Mouse (Mus musculus): ENCODE measurements at regions not wholly inside any gene's neighbourhood (a gene's known extent, or its start where the extent isn't known, plus 50 kb on each side); places are given as distances from the start of the nearest gene placed in this dataset.

DNA sequence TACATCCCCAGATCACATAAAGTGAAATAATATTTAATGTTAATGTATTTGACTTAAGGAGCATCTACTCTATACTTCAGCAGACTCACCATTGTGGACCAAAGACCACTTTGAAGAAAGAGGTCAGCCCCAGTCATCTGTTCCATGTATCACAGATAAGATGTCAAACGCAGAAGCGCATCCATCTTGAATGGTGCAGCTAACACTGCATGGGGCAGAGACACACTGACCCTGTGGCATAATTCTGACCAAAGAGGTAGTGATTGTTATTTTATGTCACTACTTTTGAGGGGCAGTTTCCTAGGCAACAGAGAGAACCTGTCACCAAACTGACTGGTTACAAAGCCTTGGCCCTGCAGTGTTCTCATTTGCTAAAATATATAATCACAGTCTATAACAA, 97.8 kb upstream of the Tmtc1 start:
- TF ChIP-seq CTCF (IDR thresholded peaks at IDR 0.05; ENCODE audit: extremely low read depth, insufficient read length, insufficient replicate concordance, low read depth, low read length) (no peak), POLR2A (IDR thresholded peaks at IDR 0.05; ENCODE audit: low read depth, low read length) (no peak)
- no peaks in the 10 kb centered on the region for H3K27me3 ChIP-seq (ENCODE audit: control insufficient read depth, insufficient read depth, low read length)
- WGBS: over 99% methylated on average over 2 of the region's 2 CpGs
- no peak overlapping the region for H3K4me3 ChIP-seq (ENCODE audit: low read depth, low read length)
- H3K4me1 ChIP-seq (ENCODE audit: control insufficient read depth, insufficient read depth, insufficient read length, low read length): no peaks in the 10 kb centered on the region
- no peak overlapping the region for H3K27ac ChIP-seq (ENCODE audit: insufficient read depth, low read depth, low read length)
- no peaks in the 10 kb centered on the region for H3K36me3 ChIP-seq (ENCODE audit: control insufficient read depth, insufficient read depth, low read length)

DNA sequence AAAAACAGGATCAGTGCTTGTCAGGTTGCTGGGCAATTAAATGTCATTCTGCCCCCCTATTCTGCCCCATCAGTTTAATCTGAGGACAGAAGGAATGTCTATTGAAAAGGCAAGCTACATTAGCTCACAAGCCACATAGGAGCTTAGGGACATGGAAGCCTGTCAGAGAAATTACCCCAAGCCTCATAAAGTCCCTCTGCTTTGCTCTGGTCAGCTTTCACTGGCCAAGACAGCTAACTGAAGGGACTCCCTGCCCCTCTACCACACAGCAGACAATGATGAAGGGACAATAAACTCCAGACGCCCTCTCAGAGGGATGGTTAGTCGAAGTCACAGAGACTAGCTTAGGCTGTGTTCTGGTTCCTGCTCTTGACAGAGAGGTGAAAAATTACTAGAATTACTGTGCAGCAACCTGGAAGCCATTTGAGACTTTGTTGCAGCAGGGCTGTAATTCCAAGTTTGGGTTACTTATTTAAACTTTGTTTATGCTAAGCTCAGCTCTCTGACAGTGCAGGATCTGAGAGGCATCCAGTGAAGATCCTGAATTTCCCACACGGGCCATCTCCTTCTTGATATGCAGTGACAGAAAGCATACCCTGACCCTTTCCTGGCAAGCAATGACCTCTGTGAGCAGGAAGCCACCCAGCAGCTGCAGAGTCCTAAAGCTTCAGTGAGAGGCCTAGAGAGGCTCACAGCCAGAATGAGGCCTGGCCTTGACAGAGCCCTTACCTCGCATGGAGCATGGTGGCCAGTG, 95.2 kb upstream of the Tmtc1 start:
- Histone ChIP-seq H3K4me1 (ENCODE audit: control insufficient read depth, insufficient read depth, insufficient read length, low read length) (no peaks in the 10 kb centered on the region), H3K27me3 (ENCODE audit: control insufficient read depth, insufficient read depth, low read length) (no peaks in the 10 kb centered on the region), H3K4me3 (ENCODE audit: low read depth, low read length) (no peak overlapping the region), H3K27ac (ENCODE audit: insufficient read depth, low read depth, low read length) (no peak overlapping the region), H3K36me3 (ENCODE audit: control insufficient read depth, insufficient read depth, low read length) (no peaks in the 10 kb centered on the region)
- WGBS: 63% methylated on average over 4 of the region's 4 CpGs
- TF ChIP-seq CTCF (IDR thresholded peaks at IDR 0.05; ENCODE audit: extremely low read depth, insufficient read length, insufficient replicate concordance, low read depth, low read length) (no peak), POLR2A (IDR thresholded peaks at IDR 0.05; ENCODE audit: low read depth, low read length) (no peak)

GRCm38 (mm10) chr6:148534364-148534763, 90.2 kb upstream of the Tmtc1 start:
- WGBS: 67% methylated on average over 4 of the region's 4 CpGs

GRCm38 (mm10) chr6:148531068-148531467, 86.9 kb upstream of the Tmtc1 start:
- H3K4me1 ChIP-seq (ENCODE audit: control insufficient read depth, insufficient read depth, insufficient read length, low read length): no peaks in the 10 kb centered on the region
- no peak overlapping the region for H3K4me3 ChIP-seq (ENCODE audit: low read depth, low read length)
- TF ChIP-seq CTCF (IDR thresholded peaks at IDR 0.05; ENCODE audit: extremely low read depth, insufficient read length, insufficient replicate concordance, low read depth, low read length) (no peak), POLR2A (IDR thresholded peaks at IDR 0.05; ENCODE audit: low read depth, low read length) (no peak)
- H3K27ac ChIP-seq (ENCODE audit: insufficient read depth, low read depth, low read length): no peak overlapping the region
- no peaks in the 10 kb centered on the region for H3K27me3 ChIP-seq (ENCODE audit: control insufficient read depth, insufficient read depth, low read length)
- H3K36me3 ChIP-seq (ENCODE audit: control insufficient read depth, insufficient read depth, low read length): no peaks in the 10 kb centered on the region
- WGBS: 80% methylated on average over 1 of the region's 1 CpGs

More at GRCm38 (mm10) chr6:148534364-148534763, 90.2 kb upstream of the Tmtc1 start:
- H3K27ac ChIP-seq (ENCODE audit: insufficient read depth, low read depth, low read length): no peak overlapping the region
- TF ChIP-seq CTCF (IDR thresholded peaks at IDR 0.05; ENCODE audit: extremely low read depth, insufficient read length, insufficient replicate concordance, low read depth, low read length): no peak
- TF ChIP-seq POLR2A (IDR thresholded peaks at IDR 0.05; ENCODE audit: low read depth, low read length): no peak
- H3K4me3 ChIP-seq (ENCODE audit: low read depth, low read length): no peak overlapping the region
- H3K27me3 ChIP-seq (ENCODE audit: control insufficient read depth, insufficient read depth, low read length): no peaks in the 10 kb centered on the region
- H3K4me1 ChIP-seq (ENCODE audit: control insufficient read depth, insufficient read depth, insufficient read length, low read length): no peaks in the 10 kb centered on the region
- no peaks in the 10 kb centered on the region for H3K36me3 ChIP-seq (ENCODE audit: control insufficient read depth, insufficient read depth, low read length)

GRCm38 (mm10) chr6:148528611-148529010, 84.4 kb upstream of the Tmtc1 start:
- TF ChIP-seq CTCF (IDR thresholded peaks at IDR 0.05; ENCODE audit: extremely low read depth, insufficient read length, insufficient replicate concordance, low read depth, low read length) (no peak), POLR2A (IDR thresholded peaks at IDR 0.05; ENCODE audit: low read depth, low read length) (no peak)

DNA sequence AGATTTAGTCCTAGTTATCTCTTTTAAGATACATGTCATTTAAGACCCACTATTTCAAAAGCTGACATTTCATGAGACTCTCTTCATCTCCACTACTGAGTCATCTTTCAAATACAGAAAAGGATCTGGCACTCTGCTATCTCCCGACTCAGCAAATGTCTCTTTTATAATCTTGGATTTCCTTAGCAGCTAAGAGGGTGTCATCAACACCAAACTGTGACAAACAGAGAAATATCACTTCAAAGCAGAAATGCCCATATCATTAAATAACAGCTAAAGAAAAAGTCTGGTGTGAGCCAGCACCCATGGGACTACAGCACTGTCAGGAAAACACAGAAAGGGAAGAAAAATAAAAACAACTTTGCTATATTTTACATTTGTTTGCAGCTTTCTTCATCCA, 78.7 kb upstream of the Tmtc1 start:
- no peaks in the 10 kb centered on the region for H3K27me3 ChIP-seq (ENCODE audit: control insufficient read depth, insufficient read depth, low read length)
- no peak overlapping the region for H3K27ac ChIP-seq (ENCODE audit: insufficient read depth, low read depth, low read length)
- TF ChIP-seq POLR2A (IDR thresholded peaks at IDR 0.05; ENCODE audit: low read depth, low read length) (no peak), CTCF (IDR thresholded peaks at IDR 0.05; ENCODE audit: extremely low read depth, insufficient read length, insufficient replicate concordance, low read depth, low read length) (no peak)
- H3K4me3 ChIP-seq (ENCODE audit: low read depth, low read length): no peak overlapping the region
- no peaks in the 10 kb centered on the region for H3K36me3 ChIP-seq (ENCODE audit: control insufficient read depth, insufficient read depth, low read length)
- H3K4me1 ChIP-seq (ENCODE audit: control insufficient read depth, insufficient read depth, insufficient read length, low read length): no peaks in the 10 kb centered on the region
- 59% methylated on average over 1 of the region's 1 CpGs for WGBS

More at GRCm38 (mm10) chr6:148528611-148529010, 84.4 kb upstream of the Tmtc1 start:
- no peak overlapping the region for H3K27ac ChIP-seq (ENCODE audit: insufficient read depth, low read depth, low read length)
- no peak overlapping the region for H3K4me3 ChIP-seq (ENCODE audit: low read depth, low read length)
- H3K36me3 ChIP-seq (ENCODE audit: control insufficient read depth, insufficient read depth, low read length): no peaks in the 10 kb centered on the region
- no peaks in the 10 kb centered on the region for H3K27me3 ChIP-seq (ENCODE audit: control insufficient read depth, insufficient read depth, low read length)
- 88% methylated on average over 2 of the region's 2 CpGs for WGBS
- H3K4me1 ChIP-seq (ENCODE audit: control insufficient read depth, insufficient read depth, insufficient read length, low read length): no peaks in the 10 kb centered on the region

- WGBS: 66% methylated on average over 2 of the region's 2 CpGs
- H3K36me3 ChIP-seq (ENCODE audit: control insufficient read depth, insufficient read depth, low read length): no peaks in the 10 kb centered on the region
- no peaks in the 10 kb centered on the region for H3K4me1 ChIP-seq (ENCODE audit: control insufficient read depth, insufficient read depth, insufficient read length, low read length)
- no peak for TF ChIP-seq CTCF (IDR thresholded peaks at IDR 0.05; ENCODE audit: extremely low read depth, insufficient read length, insufficient replicate concordance, low read depth, low read length)
- no peak for TF ChIP-seq POLR2A (IDR thresholded peaks at IDR 0.05; ENCODE audit: low read depth, low read length)
- H3K27me3 ChIP-seq (ENCODE audit: control insufficient read depth, insufficient read depth, low read length): no peaks in the 10 kb centered on the region
- H3K27ac ChIP-seq (ENCODE audit: insufficient read depth, low read depth, low read length): no peak overlapping the region
- H3K4me3 ChIP-seq (ENCODE audit: low read depth, low read length): no peak overlapping the region
Observed at GRCm38 (mm10) chr6:148517536-148518245, 73.5 kb upstream of the Tmtc1 start.

All from small intestine, adult 2 months (tissue).